Mouse (Mus musculus): ENCODE data around the gene Gm49322. TPM values are rescaled to one million over a fixed set of nuclear protein-coding genes. Genes with fewer than 3 reads are reported as not detected.

The Gm49322 gene
- polyA plus RNA-seq, 1 experiment from 2014 or later, result 4.1 TPM

DNA sequence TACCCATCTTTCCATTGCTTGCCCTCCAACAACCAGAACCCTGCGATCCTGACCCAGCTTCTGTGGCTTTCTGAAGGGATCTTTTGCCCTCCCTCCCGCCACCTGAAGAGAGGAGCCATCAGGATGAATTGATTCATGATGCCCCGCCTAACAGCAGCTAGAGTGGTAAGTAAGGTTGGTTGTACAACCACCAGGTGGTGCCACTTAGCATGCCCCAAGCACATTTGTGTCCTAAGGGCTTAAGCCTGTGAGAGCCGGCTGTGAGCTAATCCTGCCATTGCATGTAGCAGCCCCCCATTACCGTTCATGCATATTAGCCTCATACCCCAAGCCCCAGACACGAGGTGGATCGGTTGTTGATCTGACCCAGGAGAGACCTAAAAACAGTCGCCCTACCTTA, 26.9 kb upstream of the Gm49322 start:
- Histone ChIP-seq H3K4me2 (ENCODE audit: low read length) (no peak overlapping the region), H3K36me3 (ENCODE audit: control insufficient read depth, insufficient read depth) (no peaks in the 10 kb centered on the region), H3K4me3 (replicated peaks; ENCODE audit: low read length) (no peak overlapping the region), H3K4me1 (replicated peaks; ENCODE audit: control insufficient read depth, insufficient read depth, low read length) (peaks cover 32% of the 10 kb centered on the region), H3K9me3 (ENCODE audit: control insufficient read depth, low read length) (no peaks in the 10 kb centered on the region), H3K27me3 (replicated peaks; ENCODE audit: control insufficient read depth, insufficient read depth, low read length) (no peaks in the 10 kb centered on the region), H3K9ac (replicated peaks; ENCODE audit: low read depth, low read length) (no peak overlapping the region), H3K27ac (ENCODE audit: low read length) (no peak overlapping the region)
- ATAC-seq, result no peak
- WGBS, result 6% methylated on average over 8 of the region's 8 CpGs

DNA sequence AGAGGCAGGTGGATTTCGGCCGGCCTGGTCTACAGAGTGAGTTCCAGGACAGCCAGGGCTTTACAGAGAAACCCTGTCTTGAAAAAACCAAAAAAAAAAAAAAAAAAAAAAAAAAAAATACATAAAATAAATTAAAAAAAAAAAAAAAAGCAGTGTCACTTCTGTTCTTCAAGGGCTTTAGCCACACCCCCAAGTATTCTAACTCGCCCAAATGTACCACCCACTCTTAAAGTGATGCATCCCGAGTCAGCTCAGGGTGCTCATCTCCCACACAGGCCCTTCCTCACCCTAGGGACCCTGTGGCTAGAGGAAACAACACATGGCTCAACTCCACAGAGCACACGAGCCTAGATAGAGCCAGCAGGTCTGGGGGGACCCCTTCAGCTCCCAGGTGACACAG, 22.8 kb upstream of the Gm49322 start:
- ATAC-seq, result no peak
- no peak overlapping the region for H3K9ac ChIP-seq (replicated peaks; ENCODE audit: low read depth, low read length)
- H3K36me3 ChIP-seq (ENCODE audit: control insufficient read depth, insufficient read depth), result no peaks in the 10 kb centered on the region
- no peak overlapping the region for H3K4me3 ChIP-seq (replicated peaks; ENCODE audit: low read length)
- H3K27me3 ChIP-seq (replicated peaks; ENCODE audit: control insufficient read depth, insufficient read depth, low read length), result no peaks in the 10 kb centered on the region
- no peak overlapping the region for H3K4me2 ChIP-seq (ENCODE audit: low read length)
- H3K27ac ChIP-seq (ENCODE audit: low read length), result no peak overlapping the region
- peaks cover 15% of the 10 kb centered on the region for H3K4me1 ChIP-seq (replicated peaks; ENCODE audit: control insufficient read depth, insufficient read depth, low read length)
- WGBS, result 88% methylated on average over 5 of the region's 5 CpGs
- H3K9me3 ChIP-seq (ENCODE audit: control insufficient read depth, low read length), result no peaks in the 10 kb centered on the region

DNA sequence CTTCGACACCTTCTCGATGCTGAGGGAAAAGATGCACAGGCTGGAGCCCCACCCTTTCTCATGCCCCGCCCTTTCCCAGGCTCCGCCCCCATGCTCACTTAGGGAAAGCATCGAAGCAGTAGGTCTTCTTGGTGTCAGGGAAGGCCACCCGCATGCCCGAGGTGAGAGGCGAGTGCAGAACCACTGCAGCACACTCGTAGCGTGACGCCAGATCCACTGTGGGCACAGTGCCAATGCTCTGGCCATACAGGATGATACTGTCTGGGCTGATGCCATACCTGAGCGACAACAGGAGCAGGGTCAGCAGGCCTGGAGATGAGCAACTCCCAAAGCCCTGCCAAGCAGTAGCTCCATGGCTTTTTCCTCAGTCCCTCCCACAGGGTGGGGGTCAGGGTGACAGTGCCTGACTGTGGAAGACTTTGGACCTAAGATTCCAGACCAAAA, 21.8 kb upstream of the Gm49322 start:
- no peak overlapping the region for H3K9ac ChIP-seq (replicated peaks; ENCODE audit: low read depth, low read length)
- ATAC-seq, result no peak
- 63% methylated on average over 12 of the region's 12 CpGs for WGBS
- H3K27me3 ChIP-seq (replicated peaks; ENCODE audit: control insufficient read depth, insufficient read depth, low read length), result no peaks in the 10 kb centered on the region
- H3K9me3 ChIP-seq (ENCODE audit: control insufficient read depth, low read length), result no peaks in the 10 kb centered on the region
- peaks cover 16% of the 10 kb centered on the region for H3K4me1 ChIP-seq (replicated peaks; ENCODE audit: control insufficient read depth, insufficient read depth, low read length)
- H3K4me3 ChIP-seq (replicated peaks; ENCODE audit: low read length), result no peak overlapping the region
- H3K36me3 ChIP-seq (ENCODE audit: control insufficient read depth, insufficient read depth), result no peaks in the 10 kb centered on the region
- H3K27ac ChIP-seq (ENCODE audit: low read length), result no peak overlapping the region
- H3K4me2 ChIP-seq (ENCODE audit: low read length), result no peak overlapping the region

DNA sequence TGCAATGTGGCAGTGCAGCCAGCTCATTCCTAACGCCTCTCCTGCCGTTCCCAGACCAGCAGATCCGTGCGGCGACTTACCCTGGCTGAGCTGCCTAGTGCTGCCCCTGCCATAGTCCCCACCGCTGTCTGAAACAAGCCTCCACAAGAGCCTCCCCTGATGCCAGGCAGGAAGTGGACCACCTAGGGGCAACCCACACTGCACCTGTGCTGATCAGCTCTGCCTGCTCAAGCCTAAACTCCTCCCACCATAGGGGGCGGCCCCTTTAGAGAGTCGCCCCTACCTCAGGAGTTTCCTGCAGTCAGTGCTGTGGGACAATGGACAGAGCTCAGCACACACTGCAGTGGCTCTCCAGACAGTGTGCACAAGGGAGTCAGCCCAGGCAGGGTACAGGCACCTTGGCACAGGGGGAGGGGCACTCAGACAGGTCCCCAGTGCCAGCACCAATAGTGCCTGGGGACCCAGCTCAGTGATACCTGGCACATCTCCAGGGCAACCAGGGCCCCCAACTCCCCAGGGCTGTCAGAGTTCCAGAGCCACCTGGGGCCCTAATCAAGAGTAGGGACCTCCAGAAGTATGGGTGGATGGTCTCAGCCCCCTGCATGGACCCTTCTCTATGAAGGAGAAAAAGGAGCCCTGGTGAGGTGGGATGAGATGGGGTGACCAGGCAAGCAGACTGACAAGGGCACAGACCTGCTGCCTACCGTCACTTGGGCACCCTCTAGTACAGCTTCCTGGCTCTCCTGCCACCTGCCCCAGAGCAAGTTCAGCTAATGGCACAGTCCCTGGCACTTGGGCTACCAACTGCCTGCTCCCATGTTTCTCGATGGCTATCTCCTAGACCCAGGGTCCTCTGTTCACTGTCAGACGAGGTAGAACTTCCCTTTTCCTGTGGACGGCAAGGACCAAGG, 20.9 kb upstream of the Gm49322 start:
- Histone ChIP-seq H3K4me3 (replicated peaks; ENCODE audit: low read length) (no peak overlapping the region), H3K9me3 (ENCODE audit: control insufficient read depth, low read length) (no peaks in the 10 kb centered on the region), H3K27ac (ENCODE audit: low read length) (no peak overlapping the region), H3K27me3 (replicated peaks; ENCODE audit: control insufficient read depth, insufficient read depth, low read length) (no peaks in the 10 kb centered on the region), H3K9ac (replicated peaks; ENCODE audit: low read depth, low read length) (no peak overlapping the region), H3K36me3 (ENCODE audit: control insufficient read depth, insufficient read depth) (no peaks in the 10 kb centered on the region), H3K4me2 (ENCODE audit: low read length) (no peak overlapping the region), H3K4me1 (replicated peaks; ENCODE audit: control insufficient read depth, insufficient read depth, low read length) (peaks cover 23% of the 10 kb centered on the region)
- ATAC-seq, result peak; percentile 10; the same call in 1 of the 2 replicates
- 73% methylated on average over 12 of the region's 12 CpGs for WGBS

DNA sequence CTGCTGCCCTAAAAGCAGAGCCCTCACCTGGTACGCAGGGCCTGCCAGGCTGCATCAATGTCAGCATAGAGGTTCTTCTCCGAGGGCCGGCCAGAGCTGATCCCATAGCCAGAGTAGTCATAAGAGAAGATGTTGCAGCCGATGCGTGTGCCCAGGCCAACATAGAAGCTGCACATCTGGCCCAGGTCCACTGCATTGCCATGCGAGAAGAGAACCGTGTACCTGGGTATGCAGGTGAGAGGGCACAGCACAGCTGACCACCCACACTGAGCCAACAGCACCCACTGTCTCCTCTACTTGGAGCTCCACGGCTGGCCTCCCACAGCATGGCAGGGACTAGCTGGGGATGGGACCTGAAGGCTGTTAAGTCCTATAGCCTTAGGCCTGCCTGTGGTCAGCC, 20.2 kb upstream of the Gm49322 start:
- no peak for ATAC-seq
- no peaks in the 10 kb centered on the region for H3K36me3 ChIP-seq (ENCODE audit: control insufficient read depth, insufficient read depth)
- H3K4me3 ChIP-seq (replicated peaks; ENCODE audit: low read length), result no peak overlapping the region
- H3K27ac ChIP-seq (ENCODE audit: low read length), result no peak overlapping the region
- H3K9me3 ChIP-seq (ENCODE audit: control insufficient read depth, low read length), result no peaks in the 10 kb centered on the region
- no peak overlapping the region for H3K9ac ChIP-seq (replicated peaks; ENCODE audit: low read depth, low read length)
- peaks cover 23% of the 10 kb centered on the region for H3K4me1 ChIP-seq (replicated peaks; ENCODE audit: control insufficient read depth, insufficient read depth, low read length)
- 96% methylated on average over 8 of the region's 8 CpGs for WGBS
- no peaks in the 10 kb centered on the region for H3K27me3 ChIP-seq (replicated peaks; ENCODE audit: control insufficient read depth, insufficient read depth, low read length)
- no peak overlapping the region for H3K4me2 ChIP-seq (ENCODE audit: low read length)

DNA sequence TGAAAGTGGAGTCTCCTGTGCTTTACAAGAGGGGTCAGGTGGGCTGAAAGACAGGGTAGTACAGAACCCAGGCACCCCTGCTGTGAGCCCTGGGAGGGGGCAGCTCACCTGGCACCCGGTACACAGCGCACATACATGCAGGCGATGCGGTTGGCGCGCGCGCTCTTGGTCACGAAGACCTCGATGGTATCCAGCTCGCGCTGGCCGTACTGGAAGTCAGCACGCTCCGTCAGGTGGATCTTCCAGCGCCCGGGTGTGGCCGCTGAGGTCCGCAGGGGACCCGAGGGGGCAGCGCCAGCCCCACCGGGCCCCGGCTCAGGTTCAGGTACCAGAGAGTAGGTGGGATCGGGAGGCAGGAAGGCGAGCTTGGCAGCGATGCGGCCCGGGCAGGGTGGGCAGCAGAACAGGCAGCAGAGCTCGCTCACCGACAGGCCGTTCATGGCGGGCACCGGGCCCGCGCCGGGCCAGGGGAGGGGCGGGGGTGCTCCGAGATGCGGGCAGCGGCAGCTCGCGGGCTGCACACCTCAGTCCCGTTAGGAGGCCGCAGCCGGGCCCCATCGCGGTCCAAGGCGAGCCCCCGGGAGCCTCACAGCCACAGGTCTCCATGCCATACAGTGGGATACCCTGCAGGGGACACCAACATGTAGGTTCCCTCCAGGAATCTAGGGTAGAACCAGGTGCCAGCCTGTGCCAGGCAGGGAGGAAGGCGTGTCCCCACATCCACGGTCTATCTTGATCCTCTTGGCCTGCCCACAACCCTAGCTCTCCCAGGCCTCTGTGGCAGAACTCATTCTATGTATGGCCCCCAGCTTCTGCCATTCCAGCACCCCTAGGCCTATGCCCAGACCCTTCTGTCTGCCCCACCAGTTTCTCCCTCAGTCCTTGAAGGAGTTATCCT, 19.2 kb upstream of the Gm49322 start:
- Histone ChIP-seq H3K27ac (ENCODE audit: low read length) (no peak overlapping the region), H3K4me1 (replicated peaks; ENCODE audit: control insufficient read depth, insufficient read depth, low read length) (peaks cover 23% of the 10 kb centered on the region), H3K4me2 (ENCODE audit: low read length) (no peak overlapping the region), H3K9me3 (ENCODE audit: control insufficient read depth, low read length) (no peaks in the 10 kb centered on the region), H3K36me3 (ENCODE audit: control insufficient read depth, insufficient read depth) (no peaks in the 10 kb centered on the region), H3K27me3 (replicated peaks; ENCODE audit: control insufficient read depth, insufficient read depth, low read length) (no peaks in the 10 kb centered on the region), H3K4me3 (replicated peaks; ENCODE audit: low read length) (no peak overlapping the region), H3K9ac (replicated peaks; ENCODE audit: low read depth, low read length) (no peak overlapping the region)
- no peak for ATAC-seq
- 94% methylated on average over 49 of the region's 51 CpGs for WGBS

DNA sequence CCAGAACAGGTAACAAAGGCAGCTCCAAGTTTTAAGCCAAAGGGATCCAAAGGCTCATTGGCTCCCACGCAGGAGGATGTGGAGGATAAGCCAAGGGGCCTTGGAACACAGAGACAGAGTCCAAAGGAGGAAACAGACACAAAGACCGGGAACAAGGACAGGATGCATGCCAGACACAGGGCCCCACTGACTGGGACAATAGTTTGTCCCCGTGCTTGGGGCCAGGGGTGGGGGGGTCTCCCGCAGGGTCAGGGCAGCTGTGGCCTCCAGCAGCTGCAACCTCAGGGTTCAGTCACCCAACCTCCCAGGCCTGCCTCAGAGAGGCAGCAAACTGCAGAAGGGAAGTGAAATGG, 18.5 kb upstream of the Gm49322 start:
- Histone ChIP-seq H3K27ac (ENCODE audit: low read length) (no peak overlapping the region), H3K4me2 (ENCODE audit: low read length) (no peak overlapping the region), H3K27me3 (replicated peaks; ENCODE audit: control insufficient read depth, insufficient read depth, low read length) (no peaks in the 10 kb centered on the region; the same call in 1 of the 2 replicates), H3K4me1 (replicated peaks; ENCODE audit: control insufficient read depth, insufficient read depth, low read length) (peaks cover 23% of the 10 kb centered on the region), H3K9ac (replicated peaks; ENCODE audit: low read depth, low read length) (no peak overlapping the region), H3K9me3 (ENCODE audit: control insufficient read depth, low read length) (no peaks in the 10 kb centered on the region), H3K4me3 (replicated peaks; ENCODE audit: low read length) (no peak overlapping the region), H3K36me3 (ENCODE audit: control insufficient read depth, insufficient read depth) (no peaks in the 10 kb centered on the region)
- 40% methylated on average over 4 of the region's 4 CpGs for WGBS
- no peak for ATAC-seq

DNA sequence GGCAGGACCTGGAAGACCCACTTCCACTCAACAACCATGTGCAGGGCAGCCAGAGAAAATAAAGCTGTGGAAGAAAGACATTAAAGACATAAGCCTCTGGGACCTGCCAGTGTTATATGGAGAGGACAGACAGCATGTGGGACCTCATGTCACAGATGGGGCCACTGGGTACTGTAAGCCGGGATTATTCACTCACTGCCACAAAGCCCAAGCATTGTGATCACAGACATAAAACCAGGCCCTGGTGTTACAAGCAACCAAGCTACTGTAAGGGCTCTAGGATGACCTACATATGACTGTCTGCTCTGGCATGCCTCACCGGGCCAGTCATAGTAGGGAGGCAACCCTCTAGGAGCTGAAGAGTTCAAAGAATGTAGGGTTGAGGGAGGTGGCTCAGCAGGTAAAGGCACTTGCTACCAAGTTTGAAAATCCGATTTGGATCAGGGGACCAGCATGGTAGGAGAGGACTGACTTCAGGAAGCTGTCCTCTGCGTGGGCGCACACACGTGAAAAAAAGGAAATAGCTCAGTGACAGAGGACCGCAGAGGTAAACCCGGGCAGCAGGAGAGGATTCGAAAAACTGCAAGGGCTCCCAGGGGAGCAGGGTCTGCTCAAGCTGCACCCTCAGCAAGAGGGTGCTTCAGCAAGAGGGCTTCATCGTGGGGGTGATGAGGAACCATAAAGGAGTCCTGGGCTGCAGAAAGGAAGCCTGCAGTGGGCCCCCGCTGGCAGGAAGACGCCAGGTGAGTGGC, 16.5 kb upstream of the Gm49322 start:
- Histone ChIP-seq H3K27me3 (replicated peaks; ENCODE audit: control insufficient read depth, insufficient read depth, low read length) (no peaks in the 10 kb centered on the region; the same call in 1 of the 2 replicates), H3K9ac (replicated peaks; ENCODE audit: low read depth, low read length) (peak overlapping the region; percentile 90), H3K36me3 (ENCODE audit: control insufficient read depth, insufficient read depth) (no peaks in the 10 kb centered on the region), H3K27ac (ENCODE audit: low read length) (no peak overlapping the region), H3K4me1 (replicated peaks; ENCODE audit: control insufficient read depth, insufficient read depth, low read length) (peaks cover 23% of the 10 kb centered on the region), H3K4me3 (replicated peaks; ENCODE audit: low read length) (peak overlapping the region; percentile 91), H3K4me2 (ENCODE audit: low read length) (peak overlapping the region; percentile 99), H3K9me3 (ENCODE audit: control insufficient read depth, low read length) (no peaks in the 10 kb centered on the region)
- 20% methylated on average over 12 of the region's 12 CpGs for WGBS
- ATAC-seq, result no peak
